Mouse (Mus musculus): ENCODE measurements around the gene BC049730.
"Not testable (repeated sequence)": the region's sequence is repeated elsewhere in the genome, so short reads cannot be mapped to it uniquely, and the experiment has no call there.

- TF ChIP-seq CTCF (IDR thresholded peaks at IDR 0.05; ENCODE audit: borderline replicate concordance, insufficient read depth, low read depth, low read length); POLR2A (IDR thresholded peaks at IDR 0.05; ENCODE audit: borderline replicate concordance, insufficient read depth, low read length): not testable (repeated sequence)
Measured at GRCm38 (mm10) chr7:24684121-24684520, 24.9 kb upstream of the BC049730 start.
